Mouse (Mus musculus) bone marrow, adult 2 months (tissue): ENCODE measurements around the gene Nupr1l.

ENCODE experiments used
- CTCF ChIP-seq: fragments of 200-500 bp; IDR thresholded peaks from 2 replicates; pipeline ENCODE4 v1.5.1; 2011; ENCODE audit warnings: low read length, control low read depth; ENCODE audit not compliant: control insufficient read depth, insufficient read depth
- POLR2A ChIP-seq: fragments of 200-500 bp; IDR thresholded peaks from 2 replicates; pipeline ENCODE4 v1.6.1; 2011; ENCODE audit warnings: low read depth, mild to moderate bottlenecking, control low read depth, low read length, borderline replicate concordance; ENCODE audit not compliant: control insufficient read depth

DNA sequence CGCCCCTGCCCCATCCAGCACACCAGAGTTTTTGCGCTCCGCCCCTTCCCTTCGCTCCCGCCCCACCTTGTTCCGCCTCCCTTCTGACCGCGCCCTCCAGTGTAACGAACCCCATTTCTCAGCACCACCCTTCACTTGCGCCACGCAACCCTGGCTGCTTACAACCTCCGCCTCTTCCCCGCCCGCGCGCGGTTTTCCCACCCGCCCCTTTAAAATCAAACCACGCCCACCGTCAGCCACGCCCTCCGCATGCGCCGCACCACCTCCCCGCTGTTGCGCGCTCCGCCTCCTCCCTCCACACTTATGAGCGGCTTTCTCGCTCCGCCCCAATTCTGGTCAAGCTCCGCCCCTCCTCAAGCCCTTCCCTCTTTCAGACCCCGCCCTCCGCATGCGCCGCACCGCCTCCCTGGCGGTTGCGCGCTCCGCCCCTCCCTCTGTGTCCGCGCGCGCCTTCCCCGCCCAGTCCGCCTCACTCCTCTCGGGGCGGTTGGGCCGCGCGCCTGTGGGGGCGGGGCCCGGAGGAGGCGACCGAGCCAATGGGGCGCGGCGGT lies 33.2 kb downstream of the Nupr1l start, which contains the start of gene Vkorc1l1:
- TF ChIP-seq CTCF, result no peak
- TF ChIP-seq POLR2A, result peak; percentile 7; the same call in 1 of the 2 replicates
